Mouse (Mus musculus) stomach, embryonic 14.5 days (tissue): ENCODE results near the gene Gimap9. TPM values are rescaled to one million over a fixed set of nuclear protein-coding genes. Genes with fewer than 3 reads are reported as not detected.
"Not testable (repeated sequence)": the region's sequence is repeated elsewhere in the genome, so short reads cannot be mapped to it uniquely, and the experiment has no call there.

Experiments
- ATAC-seq: fragments of 200-750 bp; cut with Nextera tagmentation; 2 replicates; pipeline ENCODE4 v1.8.0; 2017; ENCODE audit warnings: low read depth, moderate TSS enrichment; ENCODE audit not compliant: insufficient number of reproducible peaks, insufficient read depth, low FRiP score
- H3K27ac ChIP-seq: fragments of 300-500 bp; sonication (generic); 2 replicates; pipeline ENCODE4 v1.5.1; 2014; ENCODE audit warnings: mild to moderate bottlenecking, low read length, moderate library complexity, mixed read lengths
- H3K27me3 ChIP-seq: fragments of 300-500 bp; sonication (generic); 2 replicates; pipeline ENCODE4 v1.6.1; 2014; ENCODE audit warnings: low read length, control low read depth, mixed read lengths; ENCODE audit not compliant: control insufficient read depth, insufficient read depth
- H3K36me3 ChIP-seq: fragments of 300-500 bp; sonication (generic); 2 replicates; pipeline ENCODE4 v1.6.1; 2014; ENCODE audit warnings: mild to moderate bottlenecking, control low read depth, low read length, moderate library complexity, mixed read lengths; ENCODE audit not compliant: control insufficient read depth, insufficient read depth
- H3K4me1 ChIP-seq: fragments of 300-500 bp; sonication (generic); 2 replicates; pipeline ENCODE4 v1.6.1; 2014; ENCODE audit warnings: low read length, control low read depth, mixed read lengths; ENCODE audit not compliant: control insufficient read depth, insufficient read depth
- H3K4me2 ChIP-seq: fragments of 300-500 bp; sonication (generic); replicated peaks from 2 replicates; pipeline ENCODE4 v1.6.1; 2014; ENCODE audit warnings: low read depth, low read length, control low read depth
- H3K4me3 ChIP-seq: fragments of 300-500 bp; sonication (generic); 2 replicates; pipeline ENCODE4 v1.5.1; 2014; ENCODE audit warnings: low read depth, low read length, control low read depth
- H3K9ac ChIP-seq: fragments of 300-500 bp; sonication (generic); replicated peaks from 2 replicates; pipeline ENCODE4 v1.6.1; 2014; ENCODE audit warnings: low read depth, mild to moderate bottlenecking, control low read depth, low read length, moderate library complexity, mixed read lengths
- H3K9me3 ChIP-seq: fragments of 300-500 bp; sonication (generic); 2 replicates; pipeline ENCODE4 v1.6.1; 2016; ENCODE audit warnings: low read depth, low read length, control low read depth; ENCODE audit not compliant: control insufficient read depth
- WGBS: fragments of 180-500 bp; shearing (Covaris S2); extraction: QIAGEN DNeasy Blood & Tissue Kit; methylation state at CpG from one replicate; pipeline ENCODE4 v1.1.7; 2014; 5-methylcytosine and 5-hydroxymethylcytosine counted together
- polyA plus RNA-seq: library from polyadenylated mRNA; unstranded; fragments of >200 nt; fragmentation: Nextera tagmentation; extraction: Ambion mirVana; gene quantifications from 2 replicates; pipeline ENCODE4 v1.2.1, GENCODE M21; 2014

The Gimap9 gene
- polyA plus RNA-seq, 1 experiment from 2014 or later, result 6.7 TPM

DNA sequence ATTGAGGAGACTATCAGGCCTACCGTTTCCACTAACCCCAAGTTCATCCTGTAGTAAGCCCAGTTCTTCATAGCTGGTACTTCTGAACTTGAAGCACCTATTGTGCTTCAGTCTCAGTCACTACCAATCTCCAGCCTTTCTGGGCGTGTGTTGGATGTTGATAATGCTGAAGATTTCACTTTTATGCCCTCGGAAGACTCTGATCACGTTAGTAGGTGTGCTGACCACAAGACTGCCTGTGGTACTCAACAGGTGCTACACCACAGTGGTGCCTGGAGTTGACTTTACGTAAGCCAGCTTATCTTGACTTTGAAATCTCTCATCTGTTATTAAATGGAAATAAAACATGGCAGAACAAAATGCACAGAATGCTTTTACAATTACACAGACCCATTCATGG is 4.5 kb downstream of the Gimap9 start:
- 75% methylated on average over 5 of the region's 5 CpGs for WGBS
- ATAC-seq, result no peak
- Histone ChIP-seq H3K4me3 (no peak overlapping the region), H3K9me3 (no peaks in the 10 kb centered on the region), H3K27me3 (no peaks in the 10 kb centered on the region), H3K4me2 (no peak overlapping the region), H3K4me1 (0 out of 2 replicates have a peak, but pooled peaks cover 2% of the 10 kb centered on the region), H3K9ac (no peak overlapping the region), H3K27ac (no peak overlapping the region), H3K36me3 (no peaks in the 10 kb centered on the region)

DNA sequence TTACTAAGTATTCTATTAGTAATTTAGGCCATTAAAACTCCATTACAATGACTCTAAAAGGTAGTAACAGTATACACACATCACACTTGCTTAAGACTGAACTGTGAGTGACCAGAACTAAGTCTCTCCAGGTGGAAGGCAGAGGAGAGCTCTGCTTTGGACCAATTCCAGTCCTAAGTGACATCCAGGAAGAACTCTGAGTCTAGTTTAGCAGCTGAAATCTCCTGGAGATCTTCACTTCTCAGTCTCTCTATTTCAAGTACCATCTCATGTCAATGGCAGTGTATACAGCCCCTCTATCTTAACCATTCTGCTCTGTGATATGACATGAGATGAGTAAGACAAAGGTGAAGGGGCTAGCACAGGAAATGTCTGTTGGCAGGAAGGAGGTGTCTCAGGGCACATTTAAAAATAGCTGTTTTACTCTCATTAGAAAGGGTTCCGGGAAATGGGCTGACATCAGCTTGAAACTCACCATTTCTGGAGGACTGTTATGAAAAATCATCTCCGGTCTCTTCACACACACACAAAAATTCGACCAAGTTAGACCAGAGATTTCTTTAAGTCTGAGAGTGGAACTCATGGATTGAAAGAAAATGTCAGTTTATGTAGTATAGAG is 5.7 kb downstream of the Gimap9 start:
- 67% methylated on average over 3 of the region's 3 CpGs for WGBS
- Histone ChIP-seq H3K4me3 (no peak overlapping the region), H3K36me3 (no peaks in the 10 kb centered on the region), H3K9me3 (no peaks in the 10 kb centered on the region), H3K4me1 (no peaks in the 10 kb centered on the region), H3K27ac (no peak overlapping the region), H3K27me3 (no peaks in the 10 kb centered on the region), H3K9ac (no peak overlapping the region), H3K4me2 (no peak overlapping the region)
- no peak for ATAC-seq

DNA sequence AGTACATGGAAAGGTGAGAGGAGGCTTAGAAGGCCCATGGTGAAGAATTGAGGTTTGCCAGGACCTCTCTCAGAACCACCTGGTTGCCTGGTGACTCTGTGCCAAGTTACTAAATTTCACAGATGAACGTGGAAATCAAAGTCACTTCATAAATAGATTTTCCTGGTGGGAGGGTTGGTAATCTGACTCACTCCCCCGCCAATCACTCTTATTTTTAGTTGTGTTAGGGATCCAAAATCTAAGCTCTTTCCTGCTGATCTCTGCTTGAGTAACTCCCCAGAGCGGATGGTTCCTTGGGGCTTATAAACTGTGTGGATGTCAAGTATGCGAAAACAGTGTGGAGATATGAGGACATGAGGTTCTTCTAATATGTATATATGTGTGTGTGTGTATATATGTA is 6.3 kb downstream of the Gimap9 start:
- WGBS, result 73% methylated on average over 4 of the region's 4 CpGs
- Histone ChIP-seq H3K9ac (no peak overlapping the region), H3K4me1 (no peaks in the 10 kb centered on the region), H3K4me3 (no peak overlapping the region), H3K9me3 (no peaks in the 10 kb centered on the region), H3K4me2 (no peak overlapping the region), H3K27me3 (no peaks in the 10 kb centered on the region), H3K27ac (no peak overlapping the region), H3K36me3 (no peaks in the 10 kb centered on the region)
- ATAC-seq, result no peak

DNA sequence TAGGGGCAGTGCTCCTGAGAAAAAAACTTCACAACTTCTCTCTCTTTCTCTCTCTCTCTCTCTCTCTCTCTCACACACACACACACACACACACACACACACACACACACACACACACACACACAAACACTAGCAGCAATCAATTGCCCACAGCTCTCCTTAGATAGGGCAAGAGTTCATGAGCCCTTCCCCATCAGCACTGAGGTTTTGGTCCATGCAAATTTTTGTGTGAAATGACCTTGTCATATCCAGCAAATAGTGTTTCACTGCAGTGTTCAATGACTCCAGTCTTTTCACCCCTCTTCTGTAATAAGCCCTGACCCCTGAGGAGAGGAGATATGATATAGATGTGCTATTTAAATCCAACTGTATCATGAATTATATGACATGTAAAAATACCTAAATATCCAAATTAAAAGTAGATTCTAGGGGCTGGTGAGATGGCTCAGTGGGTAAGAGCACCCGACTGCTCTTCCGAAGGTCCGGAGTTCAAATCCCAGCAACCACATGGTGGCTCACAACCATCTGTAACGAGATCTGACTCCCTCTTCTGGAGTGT is 7.4 kb downstream of the Gimap9 start:
- H3K9me3 ChIP-seq, H3K4me2 ChIP-seq, ATAC-seq, H3K36me3 ChIP-seq, H3K4me1 ChIP-seq, H3K27ac ChIP-seq, H3K4me3 ChIP-seq, H3K9ac ChIP-seq, H3K27me3 ChIP-seq: not testable (repeated sequence)
- 96% methylated on average over 3 of the region's 4 CpGs for WGBS

DNA sequence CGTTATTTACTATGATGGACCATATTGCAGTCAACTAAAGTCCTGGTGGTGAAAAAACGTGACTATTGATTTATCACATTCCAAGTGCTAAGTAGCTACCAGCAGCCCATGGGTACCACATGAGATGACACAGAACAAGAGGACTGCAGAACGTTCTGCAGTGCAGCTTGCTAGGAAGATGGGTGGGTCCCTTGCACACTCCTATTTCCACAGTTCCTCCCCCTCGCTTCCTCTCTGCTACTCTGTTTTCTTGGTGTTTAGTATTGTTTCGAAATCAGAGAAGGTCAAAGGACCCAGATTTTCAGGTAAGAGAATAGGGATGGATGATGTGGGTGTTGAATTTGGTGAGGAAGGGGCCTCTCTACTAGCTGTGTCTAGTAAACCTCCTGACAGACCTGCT is 8.4 kb downstream of the Gimap9 start, which contains the start of gene Gimap4:
Gene Gimap4, plus strand, starts transcription at position 231 of the 400 bp plus-strand sequence.
- H3K4me2 ChIP-seq, result 0 out of 2 replicates have a peak within 1 kb of the TSS, but pooled peaks have one; percentile 5
- no peak within 1 kb of the TSS for H3K4me3 ChIP-seq
- H3K9me3 ChIP-seq, result no peaks in the 10 kb centered on the region
- WGBS, result 69% methylated on average over 5 of the region's 5 CpGs
- no peak within 1 kb of the TSS for H3K9ac ChIP-seq
- no peaks in the 10 kb centered on the region for H3K36me3 ChIP-seq
- no peaks in the 10 kb centered on the region for H3K27me3 ChIP-seq
- H3K27ac ChIP-seq, result peak within 1 kb of the TSS; percentile 3; the same call in 1 of the 2 replicates
- ATAC-seq, result no peak
- H3K4me1 ChIP-seq, result no peaks in the 10 kb centered on the region

DNA sequence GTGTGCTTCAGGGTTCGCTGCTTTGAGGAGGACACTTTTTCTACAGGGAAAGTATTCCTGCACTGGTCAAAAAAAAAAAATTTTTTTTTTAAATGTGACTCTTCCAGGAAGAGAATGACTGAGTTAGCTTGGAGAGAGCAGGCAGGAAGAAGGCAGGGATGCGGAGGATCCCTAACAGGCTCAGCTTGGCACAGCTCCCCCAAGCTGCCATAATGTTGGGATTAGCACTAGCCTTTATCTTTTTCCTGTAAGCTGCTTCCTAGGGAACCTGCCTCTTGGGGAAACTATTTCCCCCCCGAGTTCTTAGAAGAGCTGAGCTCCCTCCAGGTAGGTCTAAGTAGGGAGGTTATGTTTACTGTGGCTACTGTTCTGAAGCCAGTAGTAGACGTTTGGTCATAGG is 8.9 kb downstream of the Gimap9 start:
- H3K4me1 ChIP-seq, result no peaks in the 10 kb centered on the region
- H3K27ac ChIP-seq, result peak overlapping the region; percentile 3; the same call in 1 of the 2 replicates
- no peaks in the 10 kb centered on the region for H3K27me3 ChIP-seq
- no peak overlapping the region for H3K9ac ChIP-seq
- no peaks in the 10 kb centered on the region for H3K9me3 ChIP-seq
- H3K4me2 ChIP-seq, result 0 out of 2 replicates have a peak overlapping the region, but pooled peaks have one; percentile 5
- no peak overlapping the region for H3K4me3 ChIP-seq
- no peaks in the 10 kb centered on the region for H3K36me3 ChIP-seq
- ATAC-seq, result no peak
- 64% methylated on average over 4 of the region's 4 CpGs for WGBS

DNA sequence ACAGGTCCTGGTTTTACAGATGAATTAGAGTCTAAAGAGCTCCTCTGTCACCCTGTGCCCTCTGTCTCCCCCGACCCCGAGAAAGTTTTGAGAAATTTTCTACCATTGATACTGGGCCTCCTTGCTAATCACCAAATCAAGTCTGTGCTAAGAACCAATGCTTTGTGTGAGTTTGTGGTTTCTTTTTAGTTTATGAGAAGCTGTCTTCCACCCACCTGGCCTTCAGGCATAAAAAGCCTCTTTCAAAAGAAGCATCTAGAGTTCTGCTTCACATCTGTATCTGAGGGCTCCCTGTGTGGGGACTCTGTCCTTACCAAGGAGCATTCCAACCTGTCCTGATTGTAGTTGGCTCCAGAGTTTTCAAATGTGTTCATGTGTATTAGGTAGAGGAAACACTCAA is 9.3 kb downstream of the Gimap9 start:
- no peak for ATAC-seq
- Histone ChIP-seq H3K9me3 (no peaks in the 10 kb centered on the region), H3K4me1 (no peaks in the 10 kb centered on the region), H3K4me3 (no peak overlapping the region), H3K9ac (no peak overlapping the region), H3K27ac (no peak overlapping the region), H3K4me2 (0 out of 2 replicates have a peak overlapping the region, but pooled peaks have one; percentile 5), H3K27me3 (no peaks in the 10 kb centered on the region), H3K36me3 (no peaks in the 10 kb centered on the region)
- 89% methylated on average over 2 of the region's 2 CpGs for WGBS

DNA sequence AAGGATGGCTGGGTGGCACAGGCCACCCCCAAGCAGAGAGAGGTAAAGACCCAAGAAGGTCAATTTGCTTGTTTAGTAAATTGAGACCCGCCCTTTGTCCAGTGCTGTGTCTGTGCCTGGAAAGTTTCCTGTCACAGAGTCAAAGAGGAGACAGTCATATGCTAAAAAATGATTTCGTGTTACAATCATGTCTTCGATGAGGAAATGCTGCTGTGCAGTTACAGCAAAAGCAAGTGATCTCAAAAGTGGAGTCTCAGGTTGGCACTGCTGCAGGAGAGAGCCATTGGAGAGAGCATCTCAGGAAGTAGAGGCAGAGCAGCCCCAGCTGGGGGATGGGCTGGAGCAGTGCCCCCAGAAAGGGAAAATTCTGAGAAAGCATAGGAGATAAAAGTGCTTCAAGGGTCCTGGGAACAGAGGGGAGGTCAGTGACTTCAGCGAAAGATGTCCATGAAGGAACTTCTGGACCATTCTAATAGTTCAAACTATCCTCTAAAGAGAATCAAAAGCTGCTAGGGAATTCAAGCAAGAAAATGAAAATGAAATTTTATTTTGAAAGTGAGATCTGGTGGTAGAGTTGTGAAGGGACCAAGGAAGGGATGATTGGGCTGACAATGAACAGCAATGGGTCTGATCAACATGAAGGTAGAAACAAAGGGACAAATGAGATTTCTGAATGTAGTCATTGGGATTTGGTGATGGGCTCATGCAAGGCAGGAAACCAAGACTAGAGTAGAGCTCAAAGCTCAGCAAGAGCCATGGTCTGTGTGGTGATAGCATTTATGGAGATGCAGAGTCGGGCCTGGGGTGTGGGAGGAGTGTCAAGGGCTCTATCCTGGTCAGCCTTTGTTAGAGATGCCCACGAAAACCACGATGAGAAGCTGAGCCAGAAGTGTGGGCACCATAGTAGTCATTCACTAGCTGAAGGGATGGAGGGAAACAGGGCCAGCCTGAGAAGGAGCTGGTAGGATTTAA is 10.1 kb downstream of the Gimap9 start:
- Histone ChIP-seq H3K27me3 (no peaks in the 10 kb centered on the region), H3K9me3 (no peaks in the 10 kb centered on the region), H3K9ac (no peak overlapping the region), H3K4me1 (no peaks in the 10 kb centered on the region), H3K4me3 (no peak overlapping the region), H3K4me2 (0 out of 2 replicates have a peak overlapping the region, but pooled peaks have one; percentile 5), H3K36me3 (no peaks in the 10 kb centered on the region), H3K27ac (no peak overlapping the region)
- no peak for ATAC-seq
- WGBS, result 77% methylated on average over 7 of the region's 7 CpGs
